Mouse (Mus musculus) hindbrain, embryonic 14.5 days (tissue): ENCODE results near the gene Pla2g4b. TPM values are rescaled to one million over a fixed set of nuclear protein-coding genes. Genes with fewer than 3 reads are reported as not detected.

Source experiments
- ATAC-seq: fragments of 200-750 bp; cut with Nextera tagmentation; 2 replicates; pipeline ENCODE4 v1.8.0; 2017; ENCODE audit warnings: moderate number of reproducible peaks, mild to moderate bottlenecking, moderate TSS enrichment, moderate library complexity; ENCODE audit not compliant: low FRiP score
- DNase-seq: peaks from one replicate; pipeline ENCODE4 v3.0.0-alpha.2; 2015; ENCODE audit warnings: low spot score
- H3K27ac ChIP-seq: fragments of 300-500 bp; sonication (generic); 2 replicates; pipeline ENCODE4 v1.5.1; 2014; ENCODE audit warnings: mild to moderate bottlenecking, moderate library complexity
- H3K27me3 ChIP-seq: fragments of 300-500 bp; sonication (generic); 2 replicates; pipeline ENCODE4 v1.6.1; 2014; ENCODE audit warnings: mild to moderate bottlenecking, low read length, mixed read lengths; ENCODE audit not compliant: control insufficient read depth, insufficient read depth
- H3K36me3 ChIP-seq: fragments of 300-500 bp; sonication (generic); replicated peaks from 2 replicates; pipeline ENCODE4 v1.6.1; 2014; ENCODE audit not compliant: control insufficient read depth, insufficient read depth
- H3K4me1 ChIP-seq: fragments of 300-500 bp; sonication (generic); replicated peaks from 2 replicates; pipeline ENCODE4 v1.6.1; 2014; ENCODE audit warnings: antibody characterized with exemption, low read length, mixed read lengths; ENCODE audit not compliant: control insufficient read depth, insufficient read depth
- H3K4me2 ChIP-seq: fragments of 300-500 bp; sonication (generic); replicated peaks from 2 replicates; pipeline ENCODE4 v1.6.1; 2014; ENCODE audit warnings: mild to moderate bottlenecking, moderate library complexity
- H3K4me3 ChIP-seq: fragments of 300-500 bp; sonication (generic); replicated peaks from 2 replicates; pipeline ENCODE4 v1.5.1; 2014; ENCODE audit warnings: mild to moderate bottlenecking, low read length
- H3K9ac ChIP-seq: fragments of 300-500 bp; sonication (generic); 2 replicates; pipeline ENCODE4 v1.6.1; 2014
- H3K9me3 ChIP-seq: fragments of 300-500 bp; sonication (generic); 2 replicates; pipeline ENCODE4 v1.6.1; 2016; ENCODE audit warnings: low read length; ENCODE audit not compliant: control insufficient read depth
- WGBS: fragments of 180-500 bp; shearing (Covaris S2); extraction: QIAGEN DNeasy Blood & Tissue Kit; methylation state at CpG from one replicate; pipeline ENCODE4 v1.1.7; 2014; 5-methylcytosine and 5-hydroxymethylcytosine counted together
- polyA plus RNA-seq: library from polyadenylated mRNA; unstranded; fragments of >200 nt; fragmentation: Nextera tagmentation; extraction: Ambion mirVana; gene quantifications from 2 replicates; pipeline ENCODE4 v1.2.1, GENCODE M21; 2014

The Pla2g4b gene
- polyA plus RNA-seq, 1 experiment from 2014 or later = 2.7 TPM

DNA sequence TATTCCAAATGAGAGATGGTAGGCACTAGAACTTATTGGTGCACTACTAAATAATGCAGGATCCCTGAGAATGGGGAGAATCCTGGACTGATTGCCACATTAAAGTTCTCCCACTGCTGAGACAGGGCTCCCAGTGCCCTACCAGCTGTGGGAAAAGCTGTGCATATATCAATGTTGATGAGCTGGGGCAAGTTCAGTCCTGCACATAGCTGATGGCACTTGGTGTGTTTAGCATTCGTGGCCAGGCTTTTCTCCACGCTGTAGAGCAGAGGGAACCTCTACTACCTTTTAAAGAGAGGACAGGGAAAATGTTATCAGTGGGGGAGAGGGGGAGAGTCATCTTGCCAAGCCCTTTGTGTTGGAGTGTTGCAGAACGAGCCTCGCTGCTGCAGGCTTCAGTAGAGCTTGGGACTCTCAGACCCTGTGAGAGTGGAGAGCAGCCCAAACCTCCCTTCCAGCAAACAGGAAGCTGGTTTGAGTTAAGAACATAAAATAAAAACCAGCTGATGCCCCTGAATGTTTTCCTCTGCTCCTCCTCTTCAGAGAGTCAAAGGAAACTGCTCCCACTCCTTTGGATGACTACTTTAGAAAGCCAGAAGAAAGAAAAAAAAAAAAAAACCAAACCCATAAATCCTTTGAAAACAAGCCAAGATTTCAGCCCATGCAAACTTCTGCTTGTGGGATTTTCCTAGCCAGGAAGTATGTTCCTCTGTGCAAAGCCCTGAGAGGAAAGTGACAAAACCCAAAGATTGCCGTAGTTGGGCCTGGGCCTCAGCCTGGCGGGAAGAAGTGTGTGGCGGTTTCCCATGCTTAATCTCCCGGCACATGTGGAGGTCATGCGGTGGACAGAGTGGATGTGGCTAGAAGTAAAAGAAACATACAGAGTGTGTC, 37.6 kb upstream of the Pla2g4b start:
- Histone ChIP-seq H3K9ac (no peak overlapping the region), H3K4me2 (no peak overlapping the region), H3K4me1 (0 out of 2 replicates have a peak, but pooled peaks cover 7% of the 10 kb centered on the region), H3K27me3 (no peaks in the 10 kb centered on the region), H3K36me3 (no peaks in the 10 kb centered on the region; the same call in 1 of the 2 replicates), H3K27ac (peak overlapping the region; percentile 73), H3K9me3 (no peaks in the 10 kb centered on the region), H3K4me3 (no peak overlapping the region)
- 66% methylated on average over 9 of the region's 9 CpGs for WGBS
- ATAC-seq (no peak), DNase-seq (no peak)

DNA sequence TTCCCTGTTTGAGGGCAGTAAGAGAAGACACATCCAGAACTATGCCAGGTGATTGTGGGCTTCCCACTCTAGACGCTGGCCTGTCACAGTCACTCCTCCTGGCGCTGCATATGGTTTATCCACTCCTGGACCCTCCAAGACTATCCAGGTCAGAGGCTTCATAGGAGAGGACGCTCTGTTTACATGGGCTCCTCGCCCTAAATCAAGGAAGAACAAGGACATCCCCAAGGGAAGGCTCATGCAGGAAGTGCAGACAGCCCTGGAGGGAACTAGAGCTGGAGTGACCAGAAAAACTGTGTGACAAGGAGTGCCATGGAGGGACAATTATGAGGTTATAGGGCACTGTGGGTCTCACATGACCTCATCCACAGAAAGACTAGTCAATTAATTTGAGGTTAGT, 35.9 kb upstream of the Pla2g4b start:
- Histone ChIP-seq H3K4me2 (no peak overlapping the region), H3K9me3 (no peaks in the 10 kb centered on the region), H3K4me3 (no peak overlapping the region), H3K36me3 (no peaks in the 10 kb centered on the region; the same call in 1 of the 2 replicates), H3K27ac (no peak overlapping the region), H3K4me1 (0 out of 2 replicates have a peak, but pooled peaks cover 7% of the 10 kb centered on the region), H3K27me3 (no peaks in the 10 kb centered on the region), H3K9ac (no peak overlapping the region)
- no peak for DNase-seq
- WGBS = 84% methylated on average over 4 of the region's 4 CpGs
- no peak for ATAC-seq

DNA sequence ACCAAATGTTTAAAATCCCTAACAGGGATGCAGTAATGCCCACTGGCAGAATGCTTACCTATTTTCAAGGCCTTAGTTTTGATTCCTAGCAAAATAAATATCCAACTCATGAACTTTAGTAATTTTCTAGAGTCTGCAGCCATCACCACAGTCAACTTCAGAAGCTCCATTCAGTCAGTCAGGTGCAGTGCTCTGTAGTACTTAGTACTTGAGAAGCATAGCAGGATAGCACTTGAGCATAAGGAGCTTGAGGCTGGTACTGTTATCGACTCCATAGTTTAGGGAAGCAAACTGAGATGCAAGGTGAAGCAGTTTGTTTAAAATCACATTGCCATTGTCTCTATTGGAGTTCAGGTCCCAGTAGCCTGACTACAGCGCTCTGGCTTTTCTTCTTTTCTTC, 33.5 kb upstream of the Pla2g4b start:
- Histone ChIP-seq H3K4me2 (no peak overlapping the region), H3K27me3 (no peaks in the 10 kb centered on the region), H3K4me1 (0 out of 2 replicates have a peak, but pooled peaks cover 7% of the 10 kb centered on the region), H3K27ac (no peak overlapping the region), H3K36me3 (no peaks in the 10 kb centered on the region; the same call in 1 of the 2 replicates), H3K9ac (no peak overlapping the region), H3K9me3 (no peaks in the 10 kb centered on the region), H3K4me3 (no peak overlapping the region)
- 91% methylated on average over 2 of the region's 2 CpGs for WGBS
- DNase-seq = no peak
- ATAC-seq = no peak

DNA sequence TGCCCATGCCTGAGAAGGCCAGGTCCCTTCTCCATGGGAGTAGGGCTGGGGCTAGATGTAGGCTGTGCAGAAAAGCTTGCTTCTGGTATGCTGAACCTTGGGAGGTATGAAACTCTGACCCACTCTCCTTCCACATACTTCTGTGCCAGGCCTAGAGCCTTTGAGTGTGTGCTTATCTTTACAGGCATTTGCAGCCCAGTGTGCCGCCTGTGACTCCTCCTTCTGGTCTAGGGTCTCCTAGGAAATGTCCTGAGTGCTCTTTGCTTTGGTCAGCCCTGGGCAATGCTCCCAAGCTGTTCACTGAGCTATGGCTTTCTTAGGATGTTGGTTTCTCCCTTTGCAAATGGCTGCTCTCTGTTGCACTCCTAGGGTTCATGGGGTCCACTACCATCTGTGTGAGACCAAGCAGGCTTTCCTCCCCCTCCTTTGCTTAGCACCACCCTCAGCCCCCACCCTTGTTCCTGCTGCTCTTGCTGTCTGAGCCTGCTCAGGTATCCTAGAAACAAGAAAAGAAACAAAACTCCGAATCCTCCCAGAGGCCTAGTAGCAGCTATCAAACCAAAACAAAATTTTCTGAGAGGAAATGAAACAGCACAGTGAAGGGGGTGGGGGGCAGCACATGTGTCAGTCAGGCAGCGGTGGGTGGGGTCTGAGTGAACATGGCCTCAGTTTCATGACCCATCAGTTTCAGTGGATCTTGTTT, 32.2 kb upstream of the Pla2g4b start:
- no peaks in the 10 kb centered on the region; the same call in 1 of the 2 replicates for H3K36me3 ChIP-seq
- 80% methylated on average over 3 of the region's 3 CpGs for WGBS
- no peak overlapping the region for H3K27ac ChIP-seq
- DNase-seq (no peak), ATAC-seq (no peak)
- H3K27me3 ChIP-seq = no peaks in the 10 kb centered on the region
- H3K4me2 ChIP-seq = no peak overlapping the region
- H3K4me1 ChIP-seq = no peaks in the 10 kb centered on the region
- no peak overlapping the region for H3K4me3 ChIP-seq
- H3K9me3 ChIP-seq = no peaks in the 10 kb centered on the region
- H3K9ac ChIP-seq = no peak overlapping the region

DNA sequence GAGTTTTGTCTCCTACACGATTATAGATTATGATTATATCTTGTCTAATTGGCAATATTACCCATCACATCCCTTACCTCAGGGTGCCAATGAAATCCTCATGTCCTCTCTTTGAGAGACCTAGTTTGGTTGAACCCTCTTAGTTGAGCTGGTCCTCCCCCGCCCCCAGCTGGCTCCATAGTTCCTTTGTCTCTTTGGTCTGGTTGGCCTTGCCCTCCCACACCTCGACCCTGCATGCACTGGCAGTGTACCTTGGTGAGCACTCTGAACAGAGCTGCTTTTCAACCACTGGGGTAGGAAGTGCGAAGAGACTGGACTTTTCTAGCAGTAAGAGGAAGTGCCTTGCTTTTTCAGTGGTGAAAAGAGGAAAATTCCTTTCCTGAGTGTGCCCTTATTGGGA, 31.3 kb upstream of the Pla2g4b start:
- no peak overlapping the region for H3K4me3 ChIP-seq
- no peaks in the 10 kb centered on the region for H3K9me3 ChIP-seq
- ATAC-seq (no peak), DNase-seq (no peak)
- H3K27me3 ChIP-seq = no peaks in the 10 kb centered on the region
- no peaks in the 10 kb centered on the region for H3K4me1 ChIP-seq
- no peak overlapping the region for H3K9ac ChIP-seq
- no peak overlapping the region for H3K27ac ChIP-seq
- H3K36me3 ChIP-seq = no peaks in the 10 kb centered on the region; the same call in 1 of the 2 replicates
- no peak overlapping the region for H3K4me2 ChIP-seq
- WGBS = 76% methylated on average over 4 of the region's 4 CpGs

DNA sequence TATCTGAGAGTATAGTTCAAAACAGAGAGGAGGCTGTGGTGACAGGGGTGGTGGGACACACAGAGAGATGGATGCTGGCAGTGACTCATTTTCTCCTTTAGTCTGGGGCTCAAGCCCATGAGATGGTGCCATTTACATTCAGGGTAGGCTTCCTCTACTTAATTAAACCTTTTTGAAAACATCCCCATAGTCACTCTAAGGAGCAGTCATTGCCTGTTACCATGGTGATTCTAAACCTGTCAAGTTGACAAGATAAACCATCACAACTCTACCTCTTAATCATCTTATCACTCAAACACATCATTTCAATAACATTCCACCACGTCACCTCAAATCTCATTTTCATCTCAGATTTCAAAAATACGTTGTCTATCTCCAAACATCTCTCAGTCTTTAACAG, 29.2 kb upstream of the Pla2g4b start:
- H3K9me3 ChIP-seq = no peaks in the 10 kb centered on the region
- ATAC-seq = no peak
- H3K27me3 ChIP-seq = no peaks in the 10 kb centered on the region
- H3K4me1 ChIP-seq = no peaks in the 10 kb centered on the region
- H3K36me3 ChIP-seq = no peaks in the 10 kb centered on the region; the same call in 1 of the 2 replicates
- H3K4me3 ChIP-seq = no peak overlapping the region
- H3K27ac ChIP-seq = no peak overlapping the region
- DNase-seq = no peak
- H3K4me2 ChIP-seq = no peak overlapping the region
- 79% methylated on average over 2 of the region's 2 CpGs for WGBS
- H3K9ac ChIP-seq = no peak overlapping the region

DNA sequence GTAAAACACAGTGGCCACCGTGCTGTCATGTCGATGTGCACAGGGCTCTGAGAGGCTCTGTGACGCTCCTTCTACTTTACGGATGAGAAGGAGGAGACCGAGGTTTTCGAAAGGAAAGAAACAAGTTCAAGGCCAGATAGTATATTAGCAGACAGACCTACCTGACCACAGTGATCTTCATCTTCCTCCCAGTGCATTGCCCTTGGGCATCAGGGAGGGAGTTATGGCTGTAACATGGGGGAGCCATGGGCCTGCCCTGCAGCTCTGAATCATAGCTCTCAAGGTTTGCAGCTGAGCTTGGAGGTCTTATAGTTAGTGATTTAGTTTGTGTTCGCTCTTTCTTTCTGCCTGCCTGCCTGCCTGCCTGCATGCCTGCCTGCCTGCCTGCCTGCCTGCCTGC, 26.5 kb upstream of the Pla2g4b start:
- no peak overlapping the region for H3K4me3 ChIP-seq
- no peaks in the 10 kb centered on the region; the same call in 1 of the 2 replicates for H3K36me3 ChIP-seq
- no peak overlapping the region for H3K9ac ChIP-seq
- no peak for DNase-seq
- H3K27ac ChIP-seq = no peak overlapping the region
- no peaks in the 10 kb centered on the region for H3K4me1 ChIP-seq
- H3K4me2 ChIP-seq = no peak overlapping the region
- ATAC-seq = no peak
- 93% methylated on average over 7 of the region's 7 CpGs for WGBS
- H3K9me3 ChIP-seq = no peaks in the 10 kb centered on the region
- no peaks in the 10 kb centered on the region for H3K27me3 ChIP-seq

DNA sequence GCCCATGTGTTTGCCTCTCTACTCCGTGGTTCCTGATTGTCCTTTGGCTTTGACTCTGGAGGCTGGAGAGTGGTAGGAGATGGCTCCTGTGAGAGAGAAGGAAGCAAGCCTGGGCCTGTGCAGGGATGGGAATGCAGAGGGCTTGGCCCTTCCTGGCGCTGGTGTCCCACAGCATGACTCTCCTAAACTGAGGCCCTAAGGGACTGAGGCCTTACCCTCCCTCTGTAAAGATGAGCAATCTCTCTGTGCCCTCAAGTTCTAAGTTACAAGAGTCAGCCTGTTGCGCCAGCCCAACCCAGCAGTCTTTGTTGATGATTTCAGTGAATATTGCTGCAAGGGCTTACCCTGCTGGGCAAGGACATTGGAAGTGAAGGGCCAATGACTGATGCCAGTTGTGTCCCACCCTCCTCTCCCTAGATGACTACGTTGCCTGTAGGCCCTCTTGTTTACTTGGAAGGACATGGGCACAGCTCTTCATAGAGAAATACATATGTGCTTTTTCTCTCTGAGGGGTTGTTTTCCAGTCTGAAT, 25.5 kb upstream of the Pla2g4b start:
- ATAC-seq (no peak), DNase-seq (no peak)
- H3K36me3 ChIP-seq = peaks cover 5% of the 10 kb centered on the region
- H3K4me2 ChIP-seq = no peak overlapping the region
- no peak overlapping the region for H3K9ac ChIP-seq
- H3K4me3 ChIP-seq = no peak overlapping the region
- H3K4me1 ChIP-seq = no peaks in the 10 kb centered on the region
- H3K9me3 ChIP-seq = no peaks in the 10 kb centered on the region
- no peak overlapping the region for H3K27ac ChIP-seq
- no peaks in the 10 kb centered on the region for H3K27me3 ChIP-seq
- WGBS = 91% methylated on average over 4 of the region's 4 CpGs

DNA sequence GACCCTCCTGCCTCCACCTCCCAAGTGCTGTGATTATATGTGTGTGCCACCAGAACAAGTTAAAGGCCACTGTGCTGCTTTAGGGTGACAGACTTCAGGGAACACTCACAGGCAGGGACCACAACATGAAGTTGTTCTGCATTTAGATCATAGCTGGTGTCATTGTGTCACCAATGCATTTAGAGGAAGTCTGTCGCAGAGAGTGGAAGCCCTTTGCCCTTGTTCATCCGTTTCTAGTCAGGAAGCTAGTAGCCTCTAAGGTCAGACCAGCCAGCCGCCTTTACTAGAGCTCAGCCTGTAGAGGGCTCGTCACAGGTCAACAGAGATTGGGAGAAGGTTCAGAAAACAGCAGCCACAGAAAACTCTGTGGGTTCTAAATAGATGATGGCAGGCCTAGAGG, 24.5 kb upstream of the Pla2g4b start:
- H3K4me2 ChIP-seq = no peak overlapping the region
- H3K27ac ChIP-seq = no peak overlapping the region
- H3K4me3 ChIP-seq = no peak overlapping the region
- no peak overlapping the region for H3K9ac ChIP-seq
- H3K36me3 ChIP-seq = peaks cover 14% of the 10 kb centered on the region
- WGBS = 71% methylated on average over 4 of the region's 4 CpGs
- ATAC-seq (no peak), DNase-seq (no peak)
- no peaks in the 10 kb centered on the region for H3K4me1 ChIP-seq
- no peaks in the 10 kb centered on the region for H3K9me3 ChIP-seq
- no peaks in the 10 kb centered on the region for H3K27me3 ChIP-seq
